Mouse (Mus musculus) C2C12 (cell line): ENCODE results near the gene Rnf26. TPM values are rescaled to one million over a fixed set of nuclear protein-coding genes. Genes with fewer than 3 reads are reported as not detected.
A peak's percentile ranks its signal among the peaks of the same experiment; 100 is the strongest.
"Not testable (repeated sequence)": the region's sequence is repeated elsewhere in the genome, so short reads cannot be mapped to it uniquely, and the experiment has no call there.

Experiments
- H3K27me3 ChIP-seq: one replicate; pipeline ENCODE4 v1.6.1; 2011; ENCODE audit not compliant: control insufficient read depth, insufficient read depth, insufficient read length
- H3K36me3 ChIP-seq: one replicate; pipeline ENCODE4 v1.6.1; 2011; ENCODE audit not compliant: control insufficient read depth, insufficient read depth
- H3K4me3 ChIP-seq: one replicate; pipeline ENCODE4 v1.5.1; 2011; ENCODE audit warnings: mild to moderate bottlenecking, control low read depth; ENCODE audit not compliant: poor library complexity, insufficient read depth, severe bottlenecking
- H3K79me2 ChIP-seq: one replicate; pipeline ENCODE4 v1.6.1; 2011; ENCODE audit not compliant: control insufficient read depth, insufficient read depth
- H3K79me3 ChIP-seq: one replicate; pipeline ENCODE4 v1.6.1; 2011; ENCODE audit warnings: low read depth, control low read depth
- H3ac ChIP-seq: one replicate; pipeline ENCODE3; 2011; ENCODE audit warnings: low read depth; ENCODE audit not compliant: control insufficient read depth, insufficient read length
- CEBPB ChIP-seq: IDR thresholded peaks from one replicate; pipeline ENCODE4 v1.6.1; 2011; ENCODE audit warnings: low read depth, mild to moderate bottlenecking, control low read depth, moderate library complexity
- CTCF ChIP-seq: IDR thresholded peaks from one replicate; pipeline ENCODE4 v1.5.1; 2011; ENCODE audit not compliant: control insufficient read depth, insufficient read depth, insufficient read length
- FOSL1 ChIP-seq: IDR thresholded peaks from one replicate; pipeline ENCODE4 v1.8.0; 2011; ENCODE audit warnings: mild to moderate bottlenecking, low read length; ENCODE audit not compliant: poor library complexity, insufficient read depth, severe bottlenecking
- MAX ChIP-seq: IDR thresholded peaks from one replicate; pipeline ENCODE4 v1.6.1; 2011; ENCODE audit warnings: mild to moderate bottlenecking, control low read depth
- MYOD1 ChIP-seq: IDR thresholded peaks from one replicate; pipeline ENCODE4 v1.6.1; 2011; ENCODE audit warnings: low read depth; ENCODE audit not compliant: control insufficient read depth, insufficient read length
- MYOG ChIP-seq: IDR thresholded peaks from one replicate; pipeline ENCODE4 v1.6.1; 2011; ENCODE audit not compliant: control insufficient read depth, insufficient read length; ENCODE audit errors: extremely low read depth
- USF1 ChIP-seq: IDR thresholded peaks from one replicate; pipeline ENCODE4 v1.6.1; 2011; ENCODE audit warnings: low read depth, mild to moderate bottlenecking, control low read depth, moderate library complexity
- polyA plus RNA-seq: library from polyadenylated mRNA; unstranded; fragments of >200 nt; fragmentation: generic; extraction: Trizol; gene quantifications from one replicate; pipeline ENCODE4 v1.2.1, GENCODE M21; 2012; ENCODE audit warnings: missing spikeins

Rnf26 gene
- polyA plus RNA-seq, 1 experiment: 52.6 TPM

DNA sequence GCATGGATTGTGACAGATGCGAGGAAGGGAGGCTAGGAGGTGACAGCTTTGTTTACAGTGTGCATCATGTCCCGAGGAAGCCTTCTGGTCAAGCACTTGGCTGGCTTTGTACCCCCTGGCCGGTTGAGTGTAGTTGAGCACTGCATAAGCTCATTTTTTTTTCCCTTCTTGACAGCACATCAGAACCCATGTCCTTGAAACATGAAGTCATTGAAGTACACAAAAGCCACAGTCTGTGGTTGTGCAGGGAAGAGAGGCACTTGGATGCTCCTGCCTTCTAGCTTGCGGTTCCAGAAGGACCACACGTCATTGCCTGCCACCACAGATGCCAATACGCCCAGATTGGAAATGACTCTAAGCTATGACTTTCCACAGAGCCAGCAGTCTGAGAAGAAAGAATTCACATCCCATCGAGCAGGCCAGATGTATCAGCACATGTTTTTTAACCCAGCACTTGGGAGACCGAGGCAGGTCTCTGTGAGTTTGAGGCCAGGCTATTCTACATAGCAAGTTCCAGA lies 6.7 kb upstream of the Rnf26 start:
- H3K79me3 ChIP-seq: no peaks in the 10 kb centered on the region
- no peaks in the 10 kb centered on the region for H3K79me2 ChIP-seq
- no peak for TF ChIP-seq USF1
- TF ChIP-seq MYOG: no peak
- no peak for TF ChIP-seq CTCF
- no peak for TF ChIP-seq CEBPB
- no peak for TF ChIP-seq MAX
- no peak for TF ChIP-seq FOSL1
- TF ChIP-seq MYOD1: no peak
- H3ac ChIP-seq: no peak overlapping the region
- no peaks in the 10 kb centered on the region for H3K27me3 ChIP-seq
- H3K36me3 ChIP-seq: no peaks in the 10 kb centered on the region
- H3K4me3 ChIP-seq: no peak overlapping the region

DNA sequence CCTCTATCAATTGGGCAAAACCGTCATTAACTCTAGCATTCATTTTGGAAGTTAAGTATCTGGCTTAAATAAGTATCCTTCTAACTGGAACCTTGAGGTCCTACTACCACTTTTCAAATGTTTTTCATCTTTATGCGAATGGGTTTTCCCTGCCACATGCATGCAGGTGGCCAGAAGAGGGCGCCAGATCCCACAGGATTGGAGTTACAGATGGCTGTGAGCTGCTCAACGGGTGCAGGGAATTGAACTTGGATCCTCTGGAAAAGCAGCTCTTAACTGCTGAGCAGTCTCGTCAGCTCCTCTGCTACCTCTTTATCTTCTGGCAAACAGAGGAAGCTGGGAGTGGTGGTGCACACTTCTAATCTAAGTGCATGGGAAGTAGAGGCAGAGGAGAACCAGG lies 5.7 kb upstream of the Rnf26 start:
- TF ChIP-seq CTCF: peak; percentile 20
- no peak for TF ChIP-seq USF1
- H3K27me3 ChIP-seq: no peaks in the 10 kb centered on the region
- no peak overlapping the region for H3ac ChIP-seq
- H3K36me3 ChIP-seq: no peaks in the 10 kb centered on the region
- no peak overlapping the region for H3K4me3 ChIP-seq
- H3K79me2 ChIP-seq: no peaks in the 10 kb centered on the region
- H3K79me3 ChIP-seq: no peaks in the 10 kb centered on the region

DNA sequence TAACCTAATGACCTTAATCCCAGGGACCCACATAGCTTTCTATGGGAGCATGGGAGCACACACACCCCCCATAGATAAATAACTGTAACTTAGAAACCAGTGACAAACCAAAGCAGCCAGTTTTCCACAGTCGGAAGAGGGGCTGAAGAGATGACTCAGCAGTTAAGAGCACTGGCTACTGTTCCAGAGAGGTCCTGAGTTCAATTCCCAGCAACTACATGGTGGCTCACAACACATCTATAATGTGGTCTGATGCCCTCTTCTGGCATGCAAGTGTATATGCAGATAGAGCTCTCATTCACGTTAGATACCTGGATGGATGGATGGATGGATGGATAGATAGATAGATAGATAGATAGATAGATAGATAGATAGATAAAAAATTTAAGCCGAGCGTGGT lies 2.9 kb upstream of the Rnf26 start:
- Histone ChIP-seq H3ac (no peak overlapping the region), H3K79me2 (peaks cover 12% of the 10 kb centered on the region), H3K27me3 (no peaks in the 10 kb centered on the region), H3K4me3 (no peak overlapping the region), H3K36me3 (no peaks in the 10 kb centered on the region), H3K79me3 (no peaks in the 10 kb centered on the region)
- no peak for TF ChIP-seq USF1

DNA sequence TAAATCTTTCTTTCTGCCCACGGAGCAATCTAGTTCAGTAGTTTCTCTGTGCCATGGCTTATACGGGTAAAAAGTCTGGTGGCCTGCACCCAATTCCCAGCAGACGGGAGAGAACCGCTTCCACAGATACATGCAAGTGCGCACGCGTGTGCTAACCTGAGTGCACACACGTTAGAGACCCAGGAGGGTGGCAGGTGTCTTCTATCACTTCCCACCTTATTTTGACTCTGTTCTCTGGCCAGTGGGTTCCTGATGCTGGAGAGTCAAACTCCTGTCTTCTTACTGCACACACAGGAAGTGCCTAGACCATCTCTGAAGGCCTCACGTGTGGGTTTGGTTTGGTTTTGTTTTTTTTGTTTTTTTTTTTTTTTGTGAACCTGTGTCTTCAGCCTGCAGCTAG lies 2.3 kb upstream of the Rnf26 start:
- no peaks in the 10 kb centered on the region for H3K27me3 ChIP-seq
- no peaks in the 10 kb centered on the region for H3K36me3 ChIP-seq
- no peak overlapping the region for H3K4me3 ChIP-seq
- no peak overlapping the region for H3ac ChIP-seq
- peaks cover 18% of the 10 kb centered on the region for H3K79me2 ChIP-seq
- TF ChIP-seq CEBPB: no peak
- TF ChIP-seq USF1: no peak
- TF ChIP-seq MYOD1: no peak
- TF ChIP-seq FOSL1: no peak
- no peak for TF ChIP-seq MYOG
- no peak for TF ChIP-seq MAX
- TF ChIP-seq CTCF: no peak
- H3K79me3 ChIP-seq: no peaks in the 10 kb centered on the region

DNA sequence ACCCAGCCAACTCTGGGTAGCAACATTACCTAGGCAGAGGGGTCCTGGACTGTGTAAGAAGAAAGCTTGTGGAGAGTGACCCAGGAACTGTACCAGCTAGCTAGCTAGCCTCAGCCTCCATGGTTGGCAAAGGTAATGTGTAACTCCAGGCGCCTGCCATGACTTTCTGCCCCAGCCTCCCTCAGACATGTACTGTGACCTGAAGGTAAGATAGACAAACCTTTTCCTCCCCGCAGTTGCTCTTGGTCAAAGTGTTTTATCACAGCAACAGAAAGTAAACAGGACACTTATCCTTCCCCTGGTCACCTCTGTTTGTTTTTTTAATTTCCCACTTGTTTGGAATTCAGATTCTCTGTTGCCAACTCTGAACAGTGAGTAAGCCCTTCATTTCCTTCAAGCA lies 1.1 kb upstream of the Rnf26 start:
- TF ChIP-seq MAX (no peak), USF1 (no peak), CEBPB (no peak), MYOG (no peak), MYOD1 (no peak), FOSL1 (no peak), CTCF (no peak)
- H3K36me3 ChIP-seq: no peaks in the 10 kb centered on the region
- no peak overlapping the region for H3ac ChIP-seq
- H3K27me3 ChIP-seq: no peaks in the 10 kb centered on the region
- no peak overlapping the region for H3K4me3 ChIP-seq
- peaks cover 29% of the 10 kb centered on the region for H3K79me2 ChIP-seq
- peaks cover 3% of the 10 kb centered on the region for H3K79me3 ChIP-seq

DNA sequence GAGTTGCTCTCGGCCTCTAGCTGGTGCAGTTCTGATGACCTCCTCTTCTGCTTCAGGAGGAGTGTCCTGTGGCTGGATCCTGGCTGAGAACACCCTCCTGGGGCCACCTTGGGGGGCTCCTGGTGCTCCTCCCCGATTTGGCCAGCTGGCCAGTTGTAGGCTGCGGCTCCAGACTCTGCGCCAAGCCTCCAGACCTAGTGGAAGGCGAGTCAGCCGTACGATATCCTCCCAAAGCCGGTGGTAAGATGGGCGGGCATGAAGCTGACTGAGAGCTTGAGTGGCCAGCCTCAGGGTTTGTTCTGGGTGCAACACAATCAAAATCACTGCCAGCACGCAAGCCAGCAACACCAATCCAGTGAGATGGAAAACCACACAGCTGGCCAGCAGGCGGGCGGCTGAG lies 1.4 kb downstream of the Rnf26 start:
- H3K79me2 ChIP-seq: peaks cover 55% of the 10 kb centered on the region
- H3K4me3 ChIP-seq: peak overlapping the region; percentile 60
- H3K36me3 ChIP-seq: peaks cover 11% of the 10 kb centered on the region
- not testable (repeated sequence) for H3K27me3 ChIP-seq, H3ac ChIP-seq
- peaks cover 20% of the 10 kb centered on the region for H3K79me3 ChIP-seq
